Mouse (Mus musculus) stomach, postnatal 0 days (tissue): ENCODE measurements at regions not wholly inside any gene's neighbourhood (a gene's known extent, or its start where the extent isn't known, plus 50 kb on each side); places are given as distances from the start of the nearest gene placed in this dataset.

Source experiments
- ATAC-seq: fragments of 200-750 bp; cut with Nextera tagmentation; 2 replicates; pipeline ENCODE4 v1.8.0; 2017; ENCODE audit not compliant: low FRiP score, low TSS enrichment
- DNase-seq: peaks from one replicate; pipeline ENCODE4 v3.0.0-alpha.2; 2016; ENCODE audit warnings: low spot score
- H3K27ac ChIP-seq: fragments of 300-500 bp; sonication (generic); replicated peaks from 2 replicates; pipeline ENCODE4 v1.5.1; 2014; ENCODE audit warnings: mild to moderate bottlenecking, control low read depth
- H3K27me3 ChIP-seq: fragments of 300-500 bp; sonication (generic); 2 replicates; pipeline ENCODE4 v1.6.1; 2014; ENCODE audit warnings: low read length; ENCODE audit not compliant: control insufficient read depth, insufficient read depth
- H3K36me3 ChIP-seq: fragments of 300-500 bp; sonication (generic); 2 replicates; pipeline ENCODE4 v1.6.1; 2014; ENCODE audit warnings: low read length, mixed read lengths; ENCODE audit not compliant: control insufficient read depth, insufficient read depth
- H3K4me1 ChIP-seq: fragments of 300-500 bp; sonication (generic); replicated peaks from 2 replicates; pipeline ENCODE4 v1.6.1; 2014; ENCODE audit warnings: antibody characterized with exemption; ENCODE audit not compliant: control insufficient read depth, insufficient read depth
- H3K4me2 ChIP-seq: fragments of 300-500 bp; sonication (generic); replicated peaks from 2 replicates; pipeline ENCODE4 v1.6.1; 2014; ENCODE audit warnings: low read depth, mild to moderate bottlenecking, control low read depth, moderate library complexity
- H3K4me3 ChIP-seq: fragments of 300-500 bp; sonication (generic); 2 replicates; pipeline ENCODE4 v1.5.1; 2014; ENCODE audit warnings: low read depth, low read length, control low read depth
- H3K9ac ChIP-seq: fragments of 300-500 bp; sonication (generic); 2 replicates; pipeline ENCODE4 v1.6.1; 2014; ENCODE audit warnings: mild to moderate bottlenecking, low read length, control low read depth, mixed read lengths
- H3K9me3 ChIP-seq: fragments of 300-500 bp; sonication (generic); 2 replicates; pipeline ENCODE4 v1.6.1; 2016; ENCODE audit warnings: low read length; ENCODE audit not compliant: control insufficient read depth
- CTCF ChIP-seq: IDR thresholded peaks from 2 replicates; pipeline ENCODE4 v1.5.1; 2016; ENCODE audit warnings: antibody characterized with exemption, low read depth, mild to moderate bottlenecking, moderate library complexity
- EP300 ChIP-seq: optimal IDR thresholded peaks from 2 replicates; pipeline ENCODE3; 2016; ENCODE audit warnings: antibody characterized with exemption
- WGBS: fragments of 180-500 bp; shearing (Covaris S2); extraction: QIAGEN DNeasy Blood & Tissue Kit; methylation state at CpG from one replicate; pipeline ENCODE4 v1.1.7; 2014; 5-methylcytosine and 5-hydroxymethylcytosine counted together

- Histone ChIP-seq H3K4me2 (no peak overlapping the region), H3K27me3 (no peaks in the 10 kb centered on the region), H3K9me3 (no peaks in the 10 kb centered on the region), H3K9ac (no peak overlapping the region), H3K36me3 (no peaks in the 10 kb centered on the region), H3K4me3 (no peak overlapping the region), H3K4me1 (no peaks in the 10 kb centered on the region), H3K27ac (no peak overlapping the region)
- 79% methylated on average over 2 of the region's 2 CpGs for WGBS
- DNase-seq (no peak), ATAC-seq (no peak)
- TF ChIP-seq CTCF (no peak), EP300 (no peak)
Measured at GRCm38 (mm10) chr1:126907417-126907816, 76.8 kb upstream of the Nckap5 start.

GRCm38 (mm10) chr1:126898484-126898883 lies 67.9 kb upstream of the Nckap5 start:
- Histone ChIP-seq H3K36me3 (no peaks in the 10 kb centered on the region), H3K4me2 (no peak overlapping the region), H3K4me1 (no peaks in the 10 kb centered on the region), H3K4me3 (no peak overlapping the region), H3K27ac (no peak overlapping the region), H3K27me3 (no peaks in the 10 kb centered on the region), H3K9ac (no peak overlapping the region), H3K9me3 (no peaks in the 10 kb centered on the region)
- DNase-seq (no peak), ATAC-seq (no peak)
- TF ChIP-seq EP300: no peak
- no peak for TF ChIP-seq CTCF
- 72% methylated on average over 3 of the region's 3 CpGs for WGBS

- Histone ChIP-seq H3K9ac (no peak overlapping the region), H3K27ac (no peak overlapping the region), H3K4me3 (no peak overlapping the region), H3K4me2 (no peak overlapping the region), H3K9me3 (no peaks in the 10 kb centered on the region), H3K36me3 (no peaks in the 10 kb centered on the region), H3K4me1 (no peaks in the 10 kb centered on the region), H3K27me3 (no peaks in the 10 kb centered on the region)
- WGBS: 67% methylated on average over 4 of the region's 4 CpGs
- TF ChIP-seq CTCF: no peak
- no peak for ATAC-seq
- no peak for DNase-seq
Measured at GRCm38 (mm10) chr1:126896895-126897294, 66.3 kb upstream of the Nckap5 start.

GRCm38 (mm10) chr1:126880801-126881200 lies 50.2 kb upstream of the Nckap5 start:
- 93% methylated on average over 3 of the region's 3 CpGs for WGBS
- H3K9ac ChIP-seq: no peak overlapping the region

More at GRCm38 (mm10) chr1:126880801-126881200, 50.2 kb upstream of the Nckap5 start:
- Histone ChIP-seq H3K36me3 (no peaks in the 10 kb centered on the region), H3K27me3 (no peaks in the 10 kb centered on the region), H3K4me3 (no peak overlapping the region), H3K27ac (no peak overlapping the region), H3K4me1 (no peaks in the 10 kb centered on the region), H3K4me2 (no peak overlapping the region), H3K9me3 (no peaks in the 10 kb centered on the region)
- DNase-seq (no peak), ATAC-seq (no peak)
- TF ChIP-seq EP300 (no peak), CTCF (no peak)
